ENCODE assay signal across 14 mouse cellular contexts in the genomic region with DNA sequence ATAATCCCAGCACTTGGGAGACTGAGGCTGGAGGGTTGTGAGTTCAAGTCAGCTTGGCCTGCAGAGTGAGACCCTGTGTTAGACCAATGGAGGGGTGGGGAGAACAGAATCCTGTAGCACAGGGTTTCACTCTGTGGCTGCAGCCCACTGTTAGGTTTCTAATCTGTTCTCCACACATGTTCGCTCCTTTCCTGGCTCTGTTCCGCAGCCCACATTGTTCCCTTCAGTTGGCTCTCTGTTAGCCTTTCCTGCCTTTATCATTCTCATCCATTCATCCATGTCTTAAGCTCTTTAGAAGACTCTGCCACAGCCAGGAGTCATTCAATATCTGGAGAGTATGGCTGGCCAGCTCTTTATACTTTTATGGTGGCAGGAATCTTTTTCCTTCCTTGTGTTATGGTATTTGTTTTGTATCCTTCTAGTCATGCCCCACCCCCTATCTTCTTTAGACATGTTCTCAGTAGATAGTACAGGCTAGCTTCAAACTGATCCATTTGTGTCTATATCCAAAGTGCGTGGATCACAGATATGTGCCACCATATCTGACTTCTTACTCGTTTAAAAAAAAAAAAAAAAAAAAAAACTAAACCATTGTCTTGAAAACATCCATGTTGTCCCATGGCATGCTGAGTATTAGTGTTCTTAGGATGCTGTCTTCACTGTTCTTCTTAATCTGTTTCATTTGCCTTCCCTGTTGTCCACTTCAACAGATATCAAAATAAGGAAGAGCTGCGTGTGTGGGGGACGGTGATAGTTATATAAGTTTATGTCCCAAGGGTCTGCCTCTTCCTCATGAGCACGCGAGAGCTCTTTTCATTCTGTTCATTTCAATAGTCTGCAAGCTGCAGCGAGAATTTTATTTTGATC. TPM values are rescaled to one million over a fixed set of nuclear protein-coding genes. Genes with fewer than 3 reads are reported as not detected.
DNase-seq lines count a peak whose midpoint lies in the region; ATAC-seq and TF ChIP-seq lines count a peak whose summit lies in the region.
"Had no signal": no experiment of that assay in that cellular context is flagged by ENCODE, and none has a peak within 500 bp of the region (broad histone marks: within the 10 kb centered on the region; RNA-seq: fewer than 3 reads in every experiment).

No protein-coding gene starts in this region.

- TF ChIP-seq POLR2A in kidney, adult 2 months (IDR thresholded peaks at IDR 0.05; ENCODE audit: low read depth, low read length): no peak

- no peak for TF ChIP-seq CTCF in kidney, adult 2 months (conservative IDR thresholded peaks at IDR 0.05; ENCODE audit: insufficient read depth, insufficient read length, low read depth, low read length)
- TF ChIP-seq CTCF in liver, postnatal 0 days (IDR thresholded peaks at IDR 0.05; ENCODE audit: low read depth): no peak

- no peaks in the 10 kb centered on the region for H3K36me3 ChIP-seq in kidney, embryonic 15.5 days
- H3K36me3 ChIP-seq in kidney, adult 2 months (ENCODE audit: control insufficient read depth, insufficient read depth, low read length): no peaks in the 10 kb centered on the region
- H3K36me3 ChIP-seq in heart, embryonic 16.5 days (ENCODE audit: control insufficient read depth, insufficient read depth): no peaks in the 10 kb centered on the region
- H3K36me3 ChIP-seq in liver, postnatal 0 days (replicated peaks; ENCODE audit: insufficient read depth, low read length): peaks cover 3% of the 10 kb centered on the region; the same call in 1 of the 2 replicates

- no peak overlapping the region for H3K9ac ChIP-seq in kidney, embryonic 15.5 days
- no peak overlapping the region for H3K9ac ChIP-seq in heart, embryonic 16.5 days (ENCODE audit: low read length)
- no peak overlapping the region for H3K9ac ChIP-seq in liver, postnatal 0 days (replicated peaks)

- DNase-seq in kidney, adult 2 months: no peak
- peak; percentile 58 for DNase-seq in c-Kit-positive CD71-positive TER-119-negative erythroid progenitor cells, embryonic 14.5 days (ENCODE audit: low read depth)
- no peak for DNase-seq in liver, postnatal 0 days
- DNase-seq in spleen, adult 12 weeks (ENCODE audit: low spot score): no peak
- DNase-seq in yolk sac, embryonic 10.5 days (ENCODE audit: low spot score): no peak
- no peak for DNase-seq in urinary bladder, adult 2 months (ENCODE audit: low spot score)
- DNase-seq: cerebellum, adult 9-11 months; kidney, postnatal 4 days; thymus, postnatal 4 days had no signal

- no peaks in the 10 kb centered on the region for H3K27me3 ChIP-seq in kidney, embryonic 15.5 days
- no peaks in the 10 kb centered on the region for H3K27me3 ChIP-seq in kidney, adult 2 months (replicated peaks; ENCODE audit: control insufficient read depth, insufficient read depth, low read length)
- no peaks in the 10 kb centered on the region for H3K27me3 ChIP-seq in heart, embryonic 16.5 days (ENCODE audit: control insufficient read depth, insufficient read depth, low read length)
- no peaks in the 10 kb centered on the region for H3K27me3 ChIP-seq in liver, postnatal 0 days (ENCODE audit: insufficient read depth, low read length)
- H3K27me3 ChIP-seq: Patski had no signal

- TF ChIP-seq EP300 in liver, postnatal 0 days (IDR thresholded peaks at IDR 0.05; ENCODE audit: low read depth): peak; percentile 88

- H3K4me1 ChIP-seq in kidney, embryonic 15.5 days: no peaks in the 10 kb centered on the region
- peaks cover 19% of the 10 kb centered on the region; the same call in 1 of the 2 replicates for H3K4me1 ChIP-seq in kidney, adult 2 months (ENCODE audit: control insufficient read depth, insufficient read depth, low read length)
- H3K4me1 ChIP-seq in heart, embryonic 16.5 days (ENCODE audit: control insufficient read depth, insufficient read depth, low read length): no peaks in the 10 kb centered on the region; the same call in 1 of the 2 replicates
- H3K4me1 ChIP-seq in liver, postnatal 0 days (ENCODE audit: insufficient read depth): peaks cover 31% of the 10 kb centered on the region
- H3K4me1 ChIP-seq: embryonic facial prominence, embryonic 10.5 days had no signal

- 0 out of 2 replicates have a peak, but pooled peaks have one; percentile 26 for ATAC-seq in kidney, embryonic 15.5 days (replicated peaks; ENCODE audit: low FRiP score)
- ATAC-seq in heart, embryonic 16.5 days (replicated peaks; ENCODE audit: extremely low read depth, insufficient read depth, low FRiP score): peak; percentile 52
- peak; percentile 80 for ATAC-seq in liver, postnatal 0 days
- ATAC-seq: CD4-positive, CD25-positive, alpha-beta regulatory T cell, adult 4 months; Patski had no signal

- no peaks in the 10 kb centered on the region for H3K9me3 ChIP-seq in kidney, embryonic 15.5 days (replicated peaks)
- H3K9me3 ChIP-seq in heart, embryonic 16.5 days (replicated peaks; ENCODE audit: control insufficient read depth, low read length): no peaks in the 10 kb centered on the region
- no peaks in the 10 kb centered on the region for H3K9me3 ChIP-seq in liver, postnatal 0 days (ENCODE audit: low read length)
- H3K9me3 ChIP-seq: embryonic facial prominence, embryonic 10.5 days had no signal

- no peak overlapping the region for H3K27ac ChIP-seq in kidney, embryonic 15.5 days
- H3K27ac ChIP-seq in kidney, adult 2 months (ENCODE audit: insufficient read depth, low read depth, low read length): no peak overlapping the region
- H3K27ac ChIP-seq in heart, embryonic 16.5 days (ENCODE audit: low read length): peak overlapping the region; percentile 38
- H3K27ac ChIP-seq in liver, postnatal 0 days (ENCODE audit: low read depth): peak overlapping the region; percentile 45; the same call in 1 of the 2 replicates
- H3K27ac ChIP-seq: embryonic facial prominence, embryonic 10.5 days had no signal

- no peak overlapping the region for H3K4me2 ChIP-seq in kidney, embryonic 15.5 days
- H3K4me2 ChIP-seq in heart, embryonic 16.5 days (ENCODE audit: low read depth, low read length): no peak overlapping the region
- H3K4me2 ChIP-seq in liver, postnatal 0 days (ENCODE audit: low read depth, low read length): peak overlapping the region; percentile 36

- no peak overlapping the region for H3K4me3 ChIP-seq in kidney, embryonic 15.5 days (replicated peaks)
- no peak overlapping the region for H3K4me3 ChIP-seq in kidney, adult 2 months (ENCODE audit: insufficient read depth, low read depth, low read length)
- H3K4me3 ChIP-seq in heart, embryonic 16.5 days (ENCODE audit: low read length): no peak overlapping the region
- H3K4me3 ChIP-seq in liver, postnatal 0 days (ENCODE audit: low read depth, low read length): no peak overlapping the region
- H3K4me3 ChIP-seq: embryonic facial prominence, embryonic 10.5 days had no signal

- WGBS in kidney, embryonic 15.5 days: 90% methylated on average over 9 of the region's 9 CpGs
- 93% methylated on average over 9 of the region's 9 CpGs for WGBS in kidney, adult 2 months
- 76% methylated on average over 9 of the region's 9 CpGs for WGBS in heart, embryonic 16.5 days
- 50% methylated on average over 9 of the region's 9 CpGs for WGBS in liver, postnatal 0 days (ENCODE audit: insufficient replicate concordance)

RNA-seq across cellular contexts. Expression of a gene that starts 9.8 kb away (rescaled TPM):
- polyA plus RNA-seq in kidney, embryonic 15.5 days (2015; fragmentation: Nextera tagmentation; extraction: Ambion mirVana): 20.9 and 22.7 TPM in 2 replicates
- 37.2 TPM in 2 replicates for polyA plus RNA-seq in kidney, adult 2 months (2012; rRNA removed)
- 19.2 and 20.9 TPM in 2 replicates for polyA plus RNA-seq in heart, embryonic 16.5 days (2015; fragmentation: Nextera tagmentation; extraction: Ambion mirVana)
- polyA plus RNA-seq in liver, postnatal 0 days (2015; fragmentation: Nextera tagmentation; extraction: Ambion mirVana): 10.2 and 11.5 TPM in 2 replicates
- polyA plus RNA-seq in urinary bladder, adult 2 months (2012; rRNA removed): 20.4 and 21.0 TPM in 2 replicates

RNA-seq across cellular contexts. Expression of a gene that starts 10.0 kb away (rescaled TPM):
- polyA plus RNA-seq in kidney, embryonic 15.5 days (2015; fragmentation: Nextera tagmentation; extraction: Ambion mirVana): 12.2 and 16.7 TPM in 2 replicates
- polyA plus RNA-seq in kidney, adult 2 months (2012; rRNA removed): 0.06 and 0.08 TPM in 2 replicates
- polyA plus RNA-seq in heart, embryonic 16.5 days (2015; fragmentation: Nextera tagmentation; extraction: Ambion mirVana): 8.4 and 9.0 TPM in 2 replicates
- polyA plus RNA-seq in liver, postnatal 0 days (2015; fragmentation: Nextera tagmentation; extraction: Ambion mirVana): 3.7 and 3.9 TPM in 2 replicates
- 0.66 and 0.77 TPM in 2 replicates for polyA plus RNA-seq in urinary bladder, adult 2 months (2012; rRNA removed)

Comparison
In these comparisons a context has a peak if more than half of its experiments do, and no peak if none do; other contexts are left out.
1. ATAC-seq: peak in every context shown above with its lines; median percentile 80 in liver, postnatal 0 days; 52 in heart, embryonic 16.5 days; 26 in kidney, embryonic 15.5 days.
2. H3K27ac ChIP-seq: peak in heart, embryonic 16.5 days (single experiment) and liver, postnatal 0 days (single experiment); none in kidney, embryonic 15.5 days (single experiment) and kidney, adult 2 months (single experiment).